Mouse (Mus musculus): ENCODE data around the gene Tbx1. TPM values are rescaled to one million over a fixed set of nuclear protein-coding genes. Genes with fewer than 3 reads are reported as not detected.

Gene Tbx1
- polyA plus RNA-seq (2012; ENCODE audit: insufficient read depth, insufficient read length, missing spikeins): not detected in 2 replicates

DNA sequence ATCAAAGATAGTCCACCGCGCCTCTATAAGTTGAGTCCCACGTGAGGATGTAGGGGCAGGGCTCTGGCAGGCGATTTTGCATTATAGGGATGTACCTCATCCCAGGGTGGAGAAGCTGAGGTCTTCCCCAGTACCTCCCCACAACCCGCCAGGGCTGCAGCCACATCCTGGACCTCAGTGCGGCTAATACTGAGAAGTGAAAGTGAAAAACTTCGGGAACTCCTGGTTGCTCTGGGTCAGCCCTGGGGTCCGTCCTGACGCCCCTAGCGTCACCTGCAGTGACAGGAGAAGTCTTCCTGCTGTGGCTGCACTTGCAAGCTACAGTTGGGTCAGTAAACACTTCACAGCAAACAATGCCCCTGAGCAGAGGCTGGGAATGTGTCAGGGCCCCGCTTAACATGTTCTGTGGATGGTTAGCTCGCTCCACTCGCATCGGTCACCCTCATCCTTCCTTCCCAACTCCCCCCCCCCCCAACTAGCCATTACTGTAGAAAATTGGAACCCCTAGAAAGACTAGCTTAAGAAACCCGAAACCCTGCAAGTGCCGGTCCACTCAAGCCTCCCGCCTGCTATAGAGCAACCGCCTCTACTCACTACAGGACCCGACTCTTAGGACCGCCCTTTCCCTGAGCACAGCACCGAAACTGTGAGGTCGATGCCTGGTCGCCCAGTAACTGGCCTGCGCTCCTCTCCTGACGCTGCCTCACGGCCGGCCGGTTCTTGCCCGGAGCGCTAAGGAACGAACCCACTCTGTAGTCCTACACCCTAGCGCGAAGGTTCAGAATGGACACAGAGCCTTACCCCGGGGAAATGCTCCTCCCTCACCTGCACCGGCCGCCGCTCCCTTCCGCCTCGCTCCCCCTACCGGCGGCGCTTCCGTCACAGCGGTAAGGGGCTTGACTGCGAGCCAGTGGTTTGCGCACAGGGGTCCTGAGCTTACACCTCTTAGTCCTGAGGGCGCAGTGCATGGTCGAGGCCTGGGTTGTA is at the start of gene Tbx1:
Tbx1 (minus strand) TSS at position 868 of the 987 bp plus-strand sequence.
- H3K4me1 ChIP-seq (ENCODE audit: control insufficient read depth, insufficient read depth, insufficient read length, low read length): no peaks in the 10 kb centered on the region; the same call in 1 of the 2 replicates
- H3K4me3 ChIP-seq (ENCODE audit: insufficient read depth, low read depth, low read length): peak within 1 kb of the TSS; percentile 53
- H3K27ac ChIP-seq (replicated peaks; ENCODE audit: low read depth, low read length): no peak within 1 kb of the TSS

DNA sequence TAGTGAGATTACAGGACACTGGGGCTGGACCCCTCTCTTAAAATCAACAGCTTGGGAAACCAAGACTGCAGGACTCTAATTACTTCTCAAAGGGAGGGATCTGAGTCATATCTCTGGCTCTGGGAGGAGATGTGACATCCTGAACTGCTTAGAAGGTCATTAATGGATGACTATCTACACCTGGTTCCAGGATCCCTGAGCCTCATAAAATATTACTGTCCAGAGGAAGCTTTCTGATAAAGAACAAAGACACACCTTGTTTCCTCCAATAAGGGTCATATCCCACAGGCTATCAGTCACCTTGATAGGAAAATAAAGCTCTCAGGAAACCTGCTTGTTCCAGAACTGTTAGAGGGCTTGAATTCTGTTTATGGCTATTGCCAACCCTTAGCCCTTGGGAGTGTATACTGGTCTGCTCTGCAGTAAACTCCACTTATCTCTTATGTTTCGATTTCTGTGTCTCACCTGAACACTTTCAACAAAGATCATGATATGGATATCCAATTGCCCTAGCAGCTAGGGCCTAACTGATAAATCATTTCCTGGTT is 49.0 kb upstream of the Tbx1 start:
- Histone ChIP-seq H3K27ac (replicated peaks; ENCODE audit: low read depth, low read length) (no peak overlapping the region), H3K4me3 (ENCODE audit: insufficient read depth, low read depth, low read length) (no peak overlapping the region), H3K4me1 (ENCODE audit: control insufficient read depth, insufficient read depth, insufficient read length, low read length) (no peaks in the 10 kb centered on the region)

- Histone ChIP-seq H3K4me3 (ENCODE audit: insufficient read depth, low read depth, low read length) (no peak overlapping the region), H3K27ac (replicated peaks; ENCODE audit: low read depth, low read length) (no peak overlapping the region), H3K4me1 (ENCODE audit: control insufficient read depth, insufficient read depth, insufficient read length, low read length) (no peaks in the 10 kb centered on the region)
Observed at GRCm38 (mm10) chr16:18638396-18638795, 47.9 kb upstream of the Tbx1 start.

GRCm38 (mm10) chr16:18636804-18637203 is 46.3 kb upstream of the Tbx1 start:
- Histone ChIP-seq H3K4me1 (ENCODE audit: control insufficient read depth, insufficient read depth, insufficient read length, low read length) (no peaks in the 10 kb centered on the region), H3K4me3 (ENCODE audit: insufficient read depth, low read depth, low read length) (no peak overlapping the region), H3K27ac (replicated peaks; ENCODE audit: low read depth, low read length) (no peak overlapping the region)

DNA sequence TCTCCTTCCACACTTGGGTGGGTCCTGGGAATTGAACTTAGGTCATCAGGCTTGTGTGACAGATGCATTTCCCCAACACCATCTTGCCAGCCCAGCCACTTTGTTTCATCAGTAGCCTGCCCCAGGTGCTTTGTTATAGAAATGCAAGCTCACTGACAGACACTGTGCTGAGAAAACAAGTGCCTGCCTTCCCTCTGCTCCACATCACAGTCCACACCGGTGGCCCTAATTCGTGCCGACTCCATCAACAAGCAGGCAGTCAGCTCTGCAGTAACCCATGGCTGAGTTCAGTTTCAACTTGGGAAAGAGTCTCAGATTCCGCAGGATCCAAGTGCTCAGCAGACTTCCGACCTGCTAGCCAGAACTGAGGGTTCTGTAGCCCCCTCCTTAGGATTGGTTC is 45.9 kb upstream of the Tbx1 start:
- H3K4me1 ChIP-seq (ENCODE audit: control insufficient read depth, insufficient read depth, insufficient read length, low read length): no peaks in the 10 kb centered on the region
- H3K4me3 ChIP-seq (ENCODE audit: insufficient read depth, low read depth, low read length): no peak overlapping the region
- H3K27ac ChIP-seq (replicated peaks; ENCODE audit: low read depth, low read length): no peak overlapping the region

DNA sequence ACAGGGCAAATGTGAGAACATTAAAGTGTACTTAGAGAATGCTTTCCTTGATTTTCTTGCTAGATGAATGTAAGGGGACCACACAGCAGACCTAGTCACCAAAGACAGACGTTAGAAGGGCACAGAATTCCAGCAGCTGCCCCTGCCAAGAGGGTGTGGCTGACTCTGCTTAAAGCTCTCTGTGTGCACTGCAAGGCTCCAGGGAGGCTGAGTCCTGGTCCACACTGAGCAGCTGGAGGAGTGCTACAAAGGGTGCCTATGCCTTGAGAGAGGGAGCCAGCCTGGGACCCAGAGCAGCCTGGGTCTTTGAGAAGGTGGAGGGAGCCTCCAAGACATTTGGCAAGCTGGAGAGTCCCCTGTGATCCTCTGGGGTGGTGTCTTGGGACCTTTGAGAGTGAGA is 42.9 kb upstream of the Tbx1 start:
- H3K4me1 ChIP-seq (ENCODE audit: control insufficient read depth, insufficient read depth, insufficient read length, low read length): no peaks in the 10 kb centered on the region
- H3K4me3 ChIP-seq (ENCODE audit: insufficient read depth, low read depth, low read length): no peak overlapping the region
- no peak overlapping the region for H3K27ac ChIP-seq (replicated peaks; ENCODE audit: low read depth, low read length)

DNA sequence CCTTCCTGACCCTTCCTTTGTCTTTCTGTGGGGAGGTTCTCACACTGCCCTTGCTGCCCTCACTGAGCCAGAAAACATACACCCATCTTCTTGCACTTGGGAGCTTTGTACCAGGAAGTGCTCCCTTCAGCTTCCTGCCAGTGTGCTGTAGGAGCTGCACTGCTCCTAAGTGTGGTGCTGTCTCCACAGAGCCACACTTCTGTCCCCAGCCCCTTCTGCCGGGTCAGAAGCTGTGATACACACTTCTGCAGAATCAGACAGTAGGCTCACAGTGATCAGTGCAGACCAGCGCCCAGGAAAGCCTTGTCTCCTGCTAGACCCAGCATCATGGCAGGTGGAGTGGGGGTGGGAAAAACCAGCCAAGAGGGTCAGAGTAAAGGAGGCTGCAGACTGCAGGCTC is 42.3 kb upstream of the Tbx1 start:
- Histone ChIP-seq H3K27ac (replicated peaks; ENCODE audit: low read depth, low read length) (no peak overlapping the region), H3K4me1 (ENCODE audit: control insufficient read depth, insufficient read depth, insufficient read length, low read length) (no peaks in the 10 kb centered on the region), H3K4me3 (ENCODE audit: insufficient read depth, low read depth, low read length) (no peak overlapping the region)

GRCm38 (mm10) chr16:18632059-18632458 is 41.6 kb upstream of the Tbx1 start:
- Histone ChIP-seq H3K4me1 (ENCODE audit: control insufficient read depth, insufficient read depth, insufficient read length, low read length) (no peaks in the 10 kb centered on the region), H3K27ac (replicated peaks; ENCODE audit: low read depth, low read length) (no peak overlapping the region), H3K4me3 (ENCODE audit: insufficient read depth, low read depth, low read length) (no peak overlapping the region)

DNA sequence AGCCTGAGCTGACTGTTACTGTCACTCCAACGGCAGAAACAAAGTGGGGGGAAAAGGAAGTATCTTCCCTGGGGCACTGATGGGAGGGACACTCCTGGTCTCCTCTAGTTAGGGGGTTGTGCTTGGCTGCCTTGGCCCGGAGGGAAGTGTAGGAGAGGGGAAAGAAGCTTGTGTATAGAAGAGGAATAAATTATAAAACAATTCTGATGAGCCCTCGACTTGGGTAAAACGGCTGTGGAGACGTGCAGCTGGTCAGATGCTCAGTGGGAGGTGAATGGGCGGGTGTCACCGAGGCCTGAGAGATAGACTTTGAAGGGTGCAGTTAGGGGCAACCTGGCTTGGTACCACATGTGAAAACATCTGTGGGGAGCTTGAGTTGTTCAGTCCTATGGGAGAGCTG is 40.7 kb upstream of the Tbx1 start:
- H3K27ac ChIP-seq (replicated peaks; ENCODE audit: low read depth, low read length): no peak overlapping the region
- H3K4me3 ChIP-seq (ENCODE audit: insufficient read depth, low read depth, low read length): no peak overlapping the region
- no peaks in the 10 kb centered on the region for H3K4me1 ChIP-seq (ENCODE audit: control insufficient read depth, insufficient read depth, insufficient read length, low read length)

- no peak overlapping the region for H3K27ac ChIP-seq (replicated peaks; ENCODE audit: low read depth, low read length)
- peak overlapping the region; percentile 68 for H3K4me3 ChIP-seq (ENCODE audit: insufficient read depth, low read depth, low read length)
- H3K4me1 ChIP-seq (ENCODE audit: control insufficient read depth, insufficient read depth, insufficient read length, low read length): no peaks in the 10 kb centered on the region
Observed at GRCm38 (mm10) chr16:18630291-18630690, 39.8 kb upstream of the Tbx1 start.

- H3K4me3 ChIP-seq (ENCODE audit: insufficient read depth, low read depth, low read length): peak within 1 kb of the TSS; percentile 68
- no peaks in the 10 kb centered on the region for H3K4me1 ChIP-seq (ENCODE audit: control insufficient read depth, insufficient read depth, insufficient read length, low read length)
- H3K27ac ChIP-seq (replicated peaks; ENCODE audit: low read depth, low read length): no peak within 1 kb of the TSS
Observed at GRCm38 (mm10) chr16:18629390-18630231, 39.1 kb upstream of the Tbx1 start, which contains the start of gene Sept5. Gene Sept5, minus strand, starts transcription at chr16:18629954.

GRCm38 (mm10) chr16:18628948-18629340 is 38.5 kb upstream of the Tbx1 start:
- H3K4me3 ChIP-seq (ENCODE audit: insufficient read depth, low read depth, low read length): peak overlapping the region; percentile 68
- H3K27ac ChIP-seq (replicated peaks; ENCODE audit: low read depth, low read length): no peak overlapping the region
- H3K4me1 ChIP-seq (ENCODE audit: control insufficient read depth, insufficient read depth, insufficient read length, low read length): no peaks in the 10 kb centered on the region

- H3K4me3 ChIP-seq (ENCODE audit: insufficient read depth, low read depth, low read length): peak overlapping the region; percentile 12; the same call in 1 of the 2 replicates
- no peak overlapping the region for H3K27ac ChIP-seq (replicated peaks; ENCODE audit: low read depth, low read length)
- no peaks in the 10 kb centered on the region for H3K4me1 ChIP-seq (ENCODE audit: control insufficient read depth, insufficient read depth, insufficient read length, low read length)
Observed at GRCm38 (mm10) chr16:18628206-18628947, 37.9 kb upstream of the Tbx1 start.

DNA sequence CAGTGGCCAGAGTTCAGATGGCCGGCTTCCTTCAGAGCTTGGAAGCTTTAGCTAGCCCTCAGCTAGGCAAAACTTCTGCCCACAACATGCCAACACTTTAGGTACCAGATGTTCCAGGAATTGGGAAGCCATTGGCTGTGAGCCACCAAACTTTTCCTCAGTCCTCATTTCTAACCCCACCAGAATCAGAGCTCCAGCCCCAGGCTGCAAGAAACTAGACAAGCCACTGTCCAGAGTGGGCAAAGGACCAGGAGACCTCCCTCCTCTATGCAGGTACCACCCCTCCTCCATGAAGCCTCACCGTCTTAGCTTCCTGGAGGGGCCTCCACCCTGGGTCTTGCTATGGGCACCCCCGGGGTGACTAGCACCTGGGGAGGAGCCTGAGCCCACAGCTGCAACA is 36.7 kb upstream of the Tbx1 start:
- no peaks in the 10 kb centered on the region for H3K4me1 ChIP-seq (ENCODE audit: control insufficient read depth, insufficient read depth, insufficient read length, low read length)
- H3K27ac ChIP-seq (replicated peaks; ENCODE audit: low read depth, low read length): no peak overlapping the region
- H3K4me3 ChIP-seq (ENCODE audit: insufficient read depth, low read depth, low read length): no peak overlapping the region
